Comparison of ENCODE assay signal across 23 mouse cellular contexts in the genomic region with DNA sequence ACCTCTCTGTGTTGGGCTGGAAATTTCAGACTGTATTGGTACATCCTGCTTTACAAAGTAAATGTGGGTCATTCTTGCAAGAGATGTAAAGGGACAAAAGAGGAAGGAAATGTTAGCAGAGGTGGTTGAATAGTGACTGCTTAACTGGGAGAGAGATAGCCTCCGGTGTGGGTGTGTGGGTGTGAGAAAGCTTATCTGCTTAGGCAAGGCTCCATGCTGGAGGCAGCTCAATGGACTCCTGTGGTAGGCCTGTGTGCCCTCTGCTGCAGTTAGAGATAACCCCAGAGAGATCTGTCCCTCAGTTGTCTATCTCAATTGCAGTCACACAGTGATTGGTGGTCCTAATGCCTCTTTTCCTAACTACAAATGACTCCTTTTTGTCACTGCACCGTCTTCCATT.
DNase-seq lines count a peak whose midpoint lies in the region; ATAC-seq lines count a peak whose summit lies in the region.
"Had no signal": no experiment of that assay in that cellular context is flagged by ENCODE, and none has a peak within 500 bp of the region (broad histone marks: within the 10 kb centered on the region; RNA-seq: fewer than 3 reads in every experiment).

No protein-coding gene starts in this region.

- DNase-seq in 416B (ENCODE audit: low read depth) (peak; percentile 11), liver (peak; percentile 58)
- DNase-seq in c-Kit-positive CD71-positive TER-119-positive erythroid progenitor cells, embryonic 14.5 days (ENCODE audit: low spot score) = peak; percentile 29
- DNase-seq in ovary, adult 18-20 months (ENCODE audit: low spot score) = no peak
- DNase-seq in B cell, adult 2 months = no peak
- DNase-seq in thymus, postnatal 36 days = no peak
- DNase-seq: adrenal gland, postnatal 10 days; cerebellum, adult 9-11 months; heart, adult 11 months; kidney, adult 18-20 months; kidney, postnatal 10 days; retina, postnatal 1 day had no signal

- no peak overlapping the region for H3K4me3 ChIP-seq in liver, embryonic 16.5 days (ENCODE audit: low read depth, low read length)
- H3K4me3 ChIP-seq in kidney, embryonic 15.5 days (replicated peaks) = no peak overlapping the region
- H3K4me3 ChIP-seq: forebrain, embryonic 13.5 days; hindbrain, embryonic 12.5 days; limb, embryonic 10.5 days; megakaryocyte, embryonic 14.5 days; midbrain, embryonic 15.5 days; neural tube, embryonic 12.5 days had no signal

- H3K4me1 ChIP-seq in liver, embryonic 16.5 days (ENCODE audit: control insufficient read depth, low read depth, low read length) = no peaks in the 10 kb centered on the region
- H3K4me1 ChIP-seq in kidney, embryonic 15.5 days = no peaks in the 10 kb centered on the region
- H3K4me1 ChIP-seq: forebrain, embryonic 13.5 days; hindbrain, embryonic 12.5 days; limb, embryonic 10.5 days; midbrain, embryonic 15.5 days; neural tube, embryonic 12.5 days had no signal

- peak; percentile 98 for ATAC-seq in liver, embryonic 16.5 days (ENCODE audit: low read depth)
- ATAC-seq in kidney, embryonic 15.5 days (replicated peaks; ENCODE audit: low FRiP score) = no peak
- ATAC-seq: activated CD4-positive, CD25-positive, alpha-beta regulatory T cell, adult 4 months; forebrain, embryonic 13.5 days; lung, postnatal 0 days; midbrain, embryonic 15.5 days had no signal

- no peak overlapping the region for H3K27ac ChIP-seq in liver, embryonic 16.5 days (ENCODE audit: low read length)
- H3K27ac ChIP-seq in kidney, embryonic 15.5 days = no peak overlapping the region
- H3K27ac ChIP-seq: forebrain, embryonic 13.5 days; hindbrain, embryonic 12.5 days; limb, embryonic 10.5 days; midbrain, embryonic 15.5 days; neural tube, embryonic 12.5 days had no signal

- no peaks in the 10 kb centered on the region for H3K9me3 ChIP-seq in liver, embryonic 16.5 days (replicated peaks; ENCODE audit: control insufficient read depth, low read length)
- no peaks in the 10 kb centered on the region for H3K9me3 ChIP-seq in kidney, embryonic 15.5 days (replicated peaks)
- H3K9me3 ChIP-seq: forebrain, embryonic 13.5 days; hindbrain, embryonic 12.5 days; limb, embryonic 10.5 days; megakaryocyte, embryonic 14.5 days; midbrain, embryonic 15.5 days; neural tube, embryonic 12.5 days had no signal

- no peak overlapping the region for H3K9ac ChIP-seq in liver, embryonic 16.5 days (ENCODE audit: low read depth, low read length)
- H3K9ac ChIP-seq in kidney, embryonic 15.5 days = no peak overlapping the region
- H3K9ac ChIP-seq: forebrain, embryonic 13.5 days; hindbrain, embryonic 12.5 days; midbrain, embryonic 15.5 days; neural tube, embryonic 12.5 days had no signal

- H3K27me3 ChIP-seq in liver, embryonic 16.5 days (ENCODE audit: control insufficient read depth, insufficient read depth, low read depth, low read length) = no peaks in the 10 kb centered on the region
- no peaks in the 10 kb centered on the region for H3K27me3 ChIP-seq in kidney, embryonic 15.5 days
- H3K27me3 ChIP-seq: forebrain, embryonic 13.5 days; hindbrain, embryonic 12.5 days; megakaryocyte, embryonic 14.5 days; midbrain, embryonic 15.5 days; neural tube, embryonic 12.5 days had no signal

- no peaks in the 10 kb centered on the region for H3K36me3 ChIP-seq in liver, embryonic 16.5 days (ENCODE audit: control insufficient read depth, insufficient read depth)
- H3K36me3 ChIP-seq in kidney, embryonic 15.5 days = no peaks in the 10 kb centered on the region
- H3K36me3 ChIP-seq: hindbrain, embryonic 12.5 days; limb, embryonic 10.5 days; midbrain, embryonic 15.5 days; neural tube, embryonic 12.5 days had no signal

- WGBS in liver, embryonic 16.5 days (ENCODE audit: insufficient replicate concordance) = 8% methylated on average over 2 of the region's 2 CpGs
- 60% methylated on average over 2 of the region's 2 CpGs for WGBS in kidney, embryonic 15.5 days

- no peak overlapping the region for H3K4me2 ChIP-seq in liver, embryonic 16.5 days (ENCODE audit: low read depth, low read length)
- no peak overlapping the region for H3K4me2 ChIP-seq in kidney, embryonic 15.5 days
- H3K4me2 ChIP-seq: forebrain, embryonic 13.5 days; heart, embryonic 11.5 days; hindbrain, embryonic 12.5 days; midbrain, embryonic 15.5 days; neural tube, embryonic 12.5 days had no signal

Comparison
In these comparisons a context has a peak if more than half of its experiments do, and no peak if none do; other contexts are left out.
1. DNase-seq: peak in 416B (single experiment), c-Kit-positive CD71-positive TER-119-positive erythroid progenitor cells, embryonic 14.5 days (single experiment) and liver (single experiment); none in ovary, adult 18-20 months (single experiment), B cell, adult 2 months (0 of 2) and thymus, postnatal 36 days (0 of 2).